8 mouse cellular contexts compared by ENCODE assay signal in genomic region chr15:27923987-27924341, GRCm38 (mm10).
DNase-seq lines count a peak whose midpoint lies in the region; ATAC-seq lines count a peak whose summit lies in the region.

No protein-coding gene starts in this region.

- peaks cover 78% of the 10 kb centered on the region for H3K4me1 ChIP-seq in hindbrain, embryonic 10.5 days (replicated peaks)

- ATAC-seq in activated CD4-positive, CD25-positive, alpha-beta regulatory T cell, adult 4 months = no peak

- no peaks in the 10 kb centered on the region for H3K36me3 ChIP-seq in hindbrain, embryonic 10.5 days
- H3K36me3 ChIP-seq in macrophage (ENCODE audit: inconsistent target) = no peaks in the 10 kb centered on the region

- peak; percentile 13 for DNase-seq in cerebellum, adult 8-10 months
- no peak for DNase-seq in cerebellum, postnatal 14 days
- DNase-seq in 416B (ENCODE audit: low read depth) = peak; percentile 67
- DNase-seq in hindbrain, embryonic 10.5 days (ENCODE audit: low spot score) = no peak
- no peak for DNase-seq in frontal cortex, postnatal 25 days (ENCODE audit: low spot score in 2 of 2)
- DNase-seq in layer of hippocampus, postnatal 25 days (ENCODE audit: extremely low spot score in 1 of 2, low spot score in 1 of 2) = no peak

- H3K79me2 ChIP-seq in macrophage (ENCODE audit: inconsistent target) = peaks cover 84% of the 10 kb centered on the region

- no peaks in the 10 kb centered on the region for H3K27me3 ChIP-seq in hindbrain, embryonic 10.5 days (ENCODE audit: insufficient read depth, poor library complexity, severe bottlenecking)

- H3K4me3 ChIP-seq in hindbrain, embryonic 10.5 days = peak overlapping the region; percentile 41
- no peak overlapping the region for H3K4me3 ChIP-seq in macrophage (ENCODE audit: inconsistent target)

- WGBS in hindbrain, embryonic 10.5 days = 30% methylated on average over 5 of the region's 5 CpGs
- 3% methylated on average over 5 of the region's 5 CpGs for WGBS in macrophage (ENCODE audit: missing documents)

- no peaks in the 10 kb centered on the region for H3K9me3 ChIP-seq in hindbrain, embryonic 10.5 days

- peak overlapping the region; percentile 79 for H3K27ac ChIP-seq in hindbrain, embryonic 10.5 days
- H3K27ac ChIP-seq in macrophage = peak overlapping the region; percentile 97

Comparison
In these comparisons a context has a peak if more than half of its experiments do, and no peak if none do; other contexts are left out.
1. DNase-seq: peak in cerebellum, adult 8-10 months (single experiment) and 416B (single experiment); none in cerebellum, postnatal 14 days (0 of 2), hindbrain, embryonic 10.5 days (single experiment), frontal cortex, postnatal 25 days (0 of 2) and layer of hippocampus, postnatal 25 days (0 of 2).